Mouse (Mus musculus) kidney, postnatal 0 days (tissue): ENCODE measurements around the gene Fen1. TPM values are rescaled to one million over a fixed set of nuclear protein-coding genes. Genes with fewer than 3 reads are reported as not detected.

Experiments used
- ATAC-seq: fragments of 200-750 bp; cut with Nextera tagmentation; replicated peaks from 2 replicates; pipeline ENCODE4 v1.8.0; 2017; ENCODE audit warnings: low read depth, moderate number of reproducible peaks, moderate TSS enrichment, moderate library complexity; ENCODE audit not compliant: low FRiP score
- DNase-seq: peaks from one replicate; pipeline ENCODE4 v3.0.0-alpha.2; 2016; ENCODE audit warnings: low spot score
- H3K27ac ChIP-seq: fragments of 300-500 bp; sonication (generic); 2 replicates; pipeline ENCODE4 v1.5.1; 2014; ENCODE audit warnings: mild to moderate bottlenecking
- H3K27me3 ChIP-seq: fragments of 300-500 bp; sonication (generic); 2 replicates; pipeline ENCODE4 v1.6.1; 2014; ENCODE audit warnings: low read length, mixed read lengths; ENCODE audit not compliant: insufficient read depth
- H3K36me3 ChIP-seq: fragments of 300-500 bp; sonication (generic); 2 replicates; pipeline ENCODE4 v1.6.1; 2014; ENCODE audit warnings: low read length, mixed read lengths; ENCODE audit not compliant: insufficient read depth
- H3K4me1 ChIP-seq: fragments of 300-500 bp; sonication (generic); replicated peaks from 2 replicates; pipeline ENCODE4 v1.6.1; 2014; ENCODE audit warnings: antibody characterized with exemption, low read length, mixed read lengths; ENCODE audit not compliant: insufficient read depth
- H3K4me2 ChIP-seq: fragments of 300-500 bp; sonication (generic); 2 replicates; pipeline ENCODE4 v1.6.1; 2014; ENCODE audit warnings: mild to moderate bottlenecking, low read length, moderate library complexity, mixed read lengths
- H3K4me3 ChIP-seq: fragments of 300-500 bp; sonication (generic); replicated peaks from 2 replicates; pipeline ENCODE4 v1.5.1; 2014; ENCODE audit warnings: low read depth, low read length
- H3K9ac ChIP-seq: fragments of 300-500 bp; sonication (generic); 2 replicates; pipeline ENCODE4 v1.6.1; 2014; ENCODE audit warnings: low read depth, low read length
- H3K9me3 ChIP-seq: fragments of 300-500 bp; sonication (generic); replicated peaks from 2 replicates; pipeline ENCODE4 v1.6.1; 2016; ENCODE audit warnings: low read length, inconsistent platforms, mixed read lengths
- CTCF ChIP-seq: IDR thresholded peaks from 2 replicates; pipeline ENCODE4 v1.5.1; 2016; ENCODE audit warnings: antibody characterized with exemption, low read depth, mild to moderate bottlenecking, moderate library complexity
- WGBS: fragments of 180-500 bp; shearing (Covaris S2); extraction: QIAGEN DNeasy Blood & Tissue Kit; methylation state at CpG from one replicate; pipeline ENCODE4 v1.1.7; 2014; 5-methylcytosine and 5-hydroxymethylcytosine counted together
- microRNA-seq: library from miRNA; unstranded; fragments of <30 nt; microRNA quantifications from one replicate; pipeline ENCODE4, GENCODE M21; 2016
- polyA plus RNA-seq: library from polyadenylated mRNA; unstranded; fragments of >200 nt; fragmentation: Nextera tagmentation; extraction: Ambion mirVana; gene quantifications from 2 replicates; pipeline ENCODE4 v1.2.1, GENCODE M21; 2015

The Fen1 gene
- polyA plus RNA-seq, 1 experiment from 2014 or later: 46.6 TPM

GRCm38 (mm10) chr19:10149189-10149588, 54.8 kb downstream of the Fen1 start:
- no peaks in the 10 kb centered on the region for H3K9me3 ChIP-seq
- no peak for TF ChIP-seq CTCF
- WGBS: 59% methylated on average over 3 of the region's 3 CpGs
- no peaks in the 10 kb centered on the region for H3K4me1 ChIP-seq
- no peak for ATAC-seq
- H3K4me2 ChIP-seq: no peak overlapping the region
- no peak for DNase-seq
- H3K27ac ChIP-seq: no peak overlapping the region
- H3K36me3 ChIP-seq: no peaks in the 10 kb centered on the region
- H3K27me3 ChIP-seq: no peaks in the 10 kb centered on the region
- no peak overlapping the region for H3K4me3 ChIP-seq
- H3K9ac ChIP-seq: no peak overlapping the region

Small RNAs within 50 kb of the gene (microRNA-seq; reads per million reads assigned to microRNA genes)
- gene Mir6993: not detected

Other genes starting within 250 kb of the Fen1 start
- 2,883 and 2,906 TPM in 2 replicates for gene Fth1, start 223.6 kb downstream of the Fen1 start, polyA plus RNA-seq
- 1.8 and 3.3 TPM in 2 replicates for gene Best1, start 202.5 kb downstream of the Fen1 start, polyA plus RNA-seq
- gene Rab3il1, start 202.5 kb downstream of the Fen1 start, polyA plus RNA-seq: 30.6 and 31.5 TPM in 2 replicates
- gene Fads3, start 162.6 kb downstream of the Fen1 start, polyA plus RNA-seq: 35.0 and 37.4 TPM in 2 replicates
- 37.1 and 38.2 TPM in 2 replicates for gene Fads2, start 102.4 kb downstream of the Fen1 start, polyA plus RNA-seq
- gene Fads1, start 21.3 kb downstream of the Fen1 start, polyA plus RNA-seq: 54.6 and 63.9 TPM in 2 replicates
- 427 and 460 TPM in 2 replicates for gene Tmem258, start 155 bp downstream of the Fen1 start, polyA plus RNA-seq
- gene Myrf, start 36.6 kb upstream of the Fen1 start, polyA plus RNA-seq: 1.2 and 1.5 TPM in 2 replicates
- 2.0 and 2.2 TPM in 2 replicates for gene Dagla, start 100.7 kb upstream of the Fen1 start, polyA plus RNA-seq
- 1.2 and 1.7 TPM in 2 replicates for gene Syt7, start 184.9 kb upstream of the Fen1 start, polyA plus RNA-seq